17 mouse cellular contexts compared by ENCODE assay signal in genomic region chr9:64731029-64731560, GRCm38 (mm10).
"Had no signal": no experiment of that assay in that cellular context is flagged by ENCODE, and none has a peak within 500 bp of the region (broad histone marks: within the 10 kb centered on the region; RNA-seq: fewer than 3 reads in every experiment).

No protein-coding gene starts in this region.

- H3K9me3 ChIP-seq: limb, embryonic 13.5 days; liver, embryonic 13.5 days; midbrain, embryonic 13.5 days; neural tube, embryonic 15.5 days had no signal

- H3K27ac ChIP-seq: limb, embryonic 13.5 days; liver, embryonic 13.5 days; midbrain, embryonic 13.5 days; neural tube, embryonic 15.5 days; stomach, postnatal 0 days had no signal

- H3K4me3 ChIP-seq: limb, embryonic 13.5 days; liver, embryonic 13.5 days; midbrain, embryonic 13.5 days; myocyte; neural tube, embryonic 15.5 days had no signal

- ATAC-seq: midbrain, embryonic 13.5 days had no signal

- H3K27me3 ChIP-seq: limb, embryonic 13.5 days; liver, embryonic 13.5 days; midbrain, embryonic 13.5 days; neural tube, embryonic 15.5 days had no signal

- H3K4me2 ChIP-seq: limb, embryonic 13.5 days; liver, embryonic 13.5 days; midbrain, embryonic 13.5 days; neural tube, embryonic 15.5 days had no signal

- DNase-seq: kidney, adult 11 months; kidney, postnatal 25 days; layer of hippocampus, adult 9-11 months; layer of hippocampus, postnatal 36 days; left cerebral cortex, postnatal 4 days; liver, embryonic 13.5 days; lung, adult 2 months; lung, postnatal 10 days; lung, postnatal 4 days; right cerebral cortex, adult 18-20 months; right cerebral cortex, postnatal 25 days; thymus, postnatal 36 days had no signal

- H3K9ac ChIP-seq: limb, embryonic 13.5 days; liver, embryonic 13.5 days; midbrain, embryonic 13.5 days; neural tube, embryonic 15.5 days had no signal
